Mouse (Mus musculus) forelimb bud, embryonic 11.5 days (tissue): ENCODE results near the gene Gm9970.

ENCODE experiments used
- DNase-seq: peaks from one replicate; pipeline ENCODE4 v3.0.0-alpha.2; 2012; ENCODE audit warnings: low read depth, low spot score

Gm9970 gene

DNA sequence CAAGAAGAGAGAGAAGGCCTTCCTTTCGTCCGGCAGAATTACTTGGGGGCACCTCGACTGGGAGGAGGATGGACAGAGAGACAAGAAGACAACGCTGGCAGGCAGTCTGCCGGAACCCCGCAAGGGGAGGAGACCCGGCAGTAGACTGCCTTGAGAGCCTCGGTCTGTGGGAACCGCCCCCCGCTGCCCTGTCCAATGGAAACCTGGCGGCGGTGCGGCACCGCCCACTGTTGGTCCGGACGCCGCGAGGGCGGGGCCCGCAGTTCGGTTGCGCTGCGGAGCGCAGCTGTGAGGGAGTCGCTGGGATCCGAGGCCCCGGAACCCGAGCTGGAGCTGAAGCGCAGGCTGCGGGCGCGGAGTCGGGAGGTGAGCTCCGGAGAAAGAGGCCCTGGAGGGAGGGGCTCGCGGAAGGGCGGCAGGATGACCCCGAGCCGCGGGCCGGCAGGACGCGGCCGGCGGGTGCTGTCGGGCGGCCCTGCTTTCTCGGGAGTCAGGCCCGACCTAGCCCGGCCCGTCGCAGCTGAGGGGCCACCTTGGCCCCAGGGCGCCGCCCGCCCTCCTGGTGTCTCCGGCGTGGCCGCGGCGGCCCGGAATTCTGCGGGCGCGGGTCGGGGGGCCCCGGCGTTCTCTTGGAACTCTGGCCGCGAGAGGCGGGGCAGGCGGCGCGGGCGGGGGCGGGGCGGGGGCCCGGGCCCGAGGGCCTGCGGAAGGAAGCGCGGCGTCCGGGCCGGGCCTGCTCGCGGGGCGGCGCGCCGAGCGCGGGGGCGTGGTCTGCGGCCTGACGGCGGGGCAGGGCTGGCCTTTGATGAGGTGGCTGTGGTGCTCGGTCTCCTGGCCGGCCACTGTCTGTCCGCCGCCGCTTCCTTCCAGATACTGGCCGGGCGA lies at the start of gene Gm9970, which contains the start of gene Nrbp1:
Gene Gm9970, minus strand, starts transcription at position 596 of the 885 bp plus-strand sequence.
Gene Nrbp1, plus strand, starts transcription at position 228 of the 885 bp plus-strand sequence.
- peak; percentile 93 for DNase-seq

DNA sequence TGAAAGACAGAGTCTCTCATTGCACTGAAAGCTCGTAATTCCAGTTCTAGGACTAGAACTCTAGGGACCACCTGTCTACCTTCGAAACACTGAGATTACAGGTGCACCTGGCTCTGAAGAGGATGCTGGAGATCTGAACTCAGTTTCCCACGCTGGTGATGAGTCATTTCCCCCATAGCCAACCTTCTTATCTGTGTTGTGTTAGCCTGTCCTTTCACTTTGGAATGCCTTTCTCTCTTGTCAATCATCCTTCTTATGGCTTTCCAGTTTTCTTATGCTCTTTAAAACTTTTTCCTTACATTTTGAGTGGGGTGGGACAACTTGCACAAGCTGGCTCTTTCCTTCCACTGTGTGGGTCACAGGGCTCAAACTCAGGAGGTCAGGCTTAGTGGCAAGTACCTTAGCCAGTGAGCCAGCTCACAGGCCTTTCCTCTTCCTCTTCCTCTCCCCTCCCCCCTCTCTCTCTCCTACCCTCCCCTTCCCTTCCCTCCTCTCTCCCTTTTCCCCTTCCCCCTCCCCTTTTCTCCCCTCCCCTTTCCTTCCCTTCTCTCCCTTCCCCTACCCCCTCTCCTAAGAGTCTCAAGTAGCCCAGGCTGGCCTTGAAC lies 48.7 kb upstream of the Gm9970 start:
- DNase-seq: no peak

DNA sequence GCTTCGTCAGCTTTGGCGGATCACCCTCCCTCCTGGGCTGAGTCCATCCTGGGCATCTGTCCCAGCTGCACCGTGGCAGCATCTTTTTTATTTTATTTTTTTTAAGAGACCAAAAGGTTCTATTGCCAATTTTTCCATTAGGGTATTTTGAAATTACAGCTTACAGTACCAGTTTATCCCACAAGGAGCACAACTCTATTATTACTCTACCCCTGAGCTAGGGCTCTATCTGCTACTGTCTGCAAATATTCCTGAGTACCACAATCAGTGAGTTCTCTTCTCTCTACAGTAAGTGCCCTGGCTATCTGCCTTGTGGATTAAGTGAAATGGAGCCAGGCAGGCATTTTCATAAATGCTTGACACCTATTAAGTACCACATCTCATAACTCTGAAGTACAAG lies 47.6 kb upstream of the Gm9970 start:
- no peak for DNase-seq

DNA sequence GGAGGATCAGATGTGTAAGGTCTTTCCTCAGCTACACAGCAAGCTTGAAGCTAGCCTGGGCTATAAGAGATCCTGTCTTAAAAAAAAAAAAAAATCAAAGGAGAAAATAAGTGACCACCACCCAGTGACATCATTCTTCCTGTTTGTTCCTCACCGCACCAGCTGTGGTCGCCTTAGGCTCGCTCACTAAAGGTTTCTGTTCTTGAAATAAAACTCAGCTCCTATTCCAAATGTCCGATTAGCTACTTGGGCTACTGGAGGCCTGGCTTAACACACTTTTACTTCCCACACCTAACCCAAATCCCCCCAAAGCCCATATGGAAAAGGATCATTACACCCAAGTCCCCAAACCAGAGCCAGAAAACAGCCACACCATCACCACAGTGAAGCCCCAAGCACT lies 47.2 kb upstream of the Gm9970 start:
- no peak for DNase-seq

DNA sequence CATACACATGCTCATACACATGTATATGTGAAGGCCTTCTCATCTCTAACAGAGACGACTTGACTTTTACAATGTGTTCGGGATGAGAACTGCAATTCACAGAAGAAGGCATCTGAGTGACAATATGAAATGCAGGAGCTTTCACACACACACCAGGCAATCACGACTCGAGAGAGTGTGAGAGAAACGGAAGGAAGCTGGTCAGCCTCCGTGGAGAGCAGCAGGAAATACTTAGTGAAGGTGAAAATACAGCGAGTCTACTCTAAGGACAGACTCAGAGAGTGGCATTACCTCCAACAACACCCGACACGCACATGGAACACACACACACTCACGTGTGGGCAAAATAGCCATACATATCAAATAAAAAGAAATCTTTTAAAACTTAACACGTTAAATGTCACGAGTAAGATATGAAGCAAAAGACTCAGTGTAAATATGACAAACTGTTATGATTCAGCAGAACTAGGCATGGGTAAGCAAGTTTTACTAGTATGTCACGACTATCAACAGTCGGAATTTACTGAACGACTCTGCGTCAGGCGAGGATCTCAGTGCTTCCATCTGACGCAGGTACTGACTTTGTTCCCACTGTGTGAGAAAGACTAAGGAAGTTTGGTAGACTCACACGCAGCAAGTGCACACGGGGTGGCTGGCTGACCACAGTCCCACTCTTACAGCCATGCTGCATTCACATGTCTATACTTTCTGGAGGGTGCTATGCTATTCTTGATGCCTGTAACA lies 38.4 kb upstream of the Gm9970 start:
- DNase-seq: no peak

DNA sequence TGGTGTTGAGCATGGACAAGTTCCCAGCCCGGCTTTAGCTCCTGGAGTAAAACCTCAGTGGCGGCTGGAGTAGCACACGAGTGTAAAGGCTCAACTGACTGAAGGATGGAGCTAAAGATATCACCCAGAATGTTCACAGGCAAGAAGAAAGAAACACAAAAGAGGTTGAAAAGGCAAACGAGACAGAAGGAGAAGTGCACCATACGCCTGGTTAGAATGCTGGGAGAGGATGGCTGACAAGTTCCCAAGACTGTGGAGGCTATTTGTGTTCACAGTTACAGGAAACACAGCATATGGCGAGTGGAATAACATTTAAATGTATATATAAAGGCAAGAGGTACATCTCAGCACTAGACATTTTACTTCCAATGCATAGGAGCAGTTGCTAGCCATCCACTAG lies 32.0 kb upstream of the Gm9970 start:
- DNase-seq: no peak

DNA sequence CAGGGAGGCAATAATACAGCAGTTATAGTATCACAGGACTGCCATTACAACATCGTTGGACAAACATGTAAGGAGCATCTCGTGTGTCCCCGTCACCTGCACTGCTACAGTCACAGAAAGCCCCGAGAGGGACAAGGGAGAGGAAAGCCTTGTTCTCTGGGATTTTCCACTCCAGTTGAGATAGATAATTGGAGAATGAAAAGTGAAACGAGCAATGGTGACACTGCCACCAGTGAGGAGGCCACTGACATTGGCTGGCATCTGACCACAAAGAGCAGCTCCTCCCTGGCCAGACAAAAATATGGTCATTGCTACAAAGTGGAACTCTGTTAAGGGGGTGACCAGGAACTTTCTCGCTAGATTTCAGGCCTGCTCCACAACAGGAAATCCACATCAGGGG lies 26.7 kb upstream of the Gm9970 start:
- no peak for DNase-seq

DNA sequence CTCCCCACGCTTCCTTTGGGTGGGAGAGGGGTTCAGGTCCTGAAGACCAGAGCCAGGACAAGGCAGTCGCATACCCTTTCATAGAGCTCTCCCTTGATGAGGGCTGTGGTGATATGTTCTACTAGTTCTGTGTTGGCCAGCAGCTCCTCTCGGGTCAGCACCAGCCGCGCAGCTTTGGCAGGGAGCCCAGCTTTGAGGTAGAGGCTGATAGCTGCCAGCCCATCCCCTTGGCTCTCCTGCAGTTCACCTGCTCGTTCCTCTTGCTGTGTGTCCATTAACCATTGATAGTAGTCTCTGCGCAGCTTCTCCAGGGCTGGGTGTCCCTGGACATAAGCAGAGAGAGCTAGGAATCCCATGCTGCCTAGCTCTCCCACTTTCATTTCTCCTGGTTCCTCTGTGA lies 25.1 kb upstream of the Gm9970 start:
- no peak for DNase-seq

DNA sequence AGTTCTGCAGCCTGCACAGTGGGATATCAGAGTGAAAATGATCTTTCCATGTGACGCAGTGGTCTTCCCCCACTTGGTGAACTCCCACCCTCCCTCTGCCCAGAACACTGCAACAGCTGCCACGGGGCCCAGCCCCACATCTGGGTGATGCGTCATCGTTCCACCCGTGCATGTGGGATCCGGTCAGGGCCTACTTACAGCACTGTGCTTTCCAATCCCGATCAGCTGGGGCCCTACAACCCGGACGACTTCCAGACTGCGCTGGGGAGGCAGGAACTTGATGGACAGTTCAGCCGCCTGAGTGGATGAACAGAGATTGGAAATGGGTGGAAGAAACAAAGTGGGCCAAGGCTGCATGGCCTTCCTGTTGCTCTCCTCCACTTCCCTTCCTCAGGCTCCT lies 16.6 kb upstream of the Gm9970 start:
- no peak for DNase-seq

DNA sequence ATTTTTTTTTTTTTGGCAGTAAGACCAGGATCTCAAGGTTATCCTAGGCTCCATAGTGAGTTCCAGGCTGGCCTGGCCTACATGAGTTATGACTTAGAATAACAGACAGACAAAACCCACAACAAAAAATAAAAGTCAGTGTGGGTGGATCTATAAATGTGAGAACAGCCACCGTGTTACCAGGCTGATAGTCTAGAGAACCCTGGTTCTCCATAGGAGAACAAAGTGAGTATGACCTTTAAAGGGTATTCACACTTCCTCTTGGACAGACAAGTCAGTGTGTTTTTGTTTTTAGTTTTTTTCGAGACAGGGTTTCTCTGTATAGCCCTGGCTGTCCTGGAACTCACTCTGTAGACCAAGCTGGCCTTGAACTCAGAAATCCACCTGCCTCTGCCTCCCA lies 14.9 kb upstream of the Gm9970 start:
- no peak for DNase-seq

DNA sequence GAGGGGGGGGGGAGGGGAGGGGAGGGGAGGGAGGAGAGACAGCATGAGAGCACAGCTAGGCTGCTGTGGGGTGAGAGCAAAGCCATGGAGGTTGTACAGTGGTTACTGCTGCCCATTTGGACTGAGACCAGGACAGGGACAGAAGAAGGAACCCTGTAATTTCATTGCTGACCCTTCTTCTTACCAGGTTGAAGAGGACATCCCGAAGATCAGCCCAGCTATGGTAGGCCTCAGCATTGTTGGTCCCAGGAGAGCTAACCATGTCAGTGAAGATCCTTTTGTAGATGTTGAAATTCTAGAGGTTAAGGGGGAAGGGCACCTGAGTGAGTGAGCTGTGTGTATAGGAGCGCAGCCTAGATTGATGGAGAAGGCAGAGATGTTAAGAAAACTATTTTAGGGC lies 14.3 kb upstream of the Gm9970 start:
- no peak for DNase-seq

DNA sequence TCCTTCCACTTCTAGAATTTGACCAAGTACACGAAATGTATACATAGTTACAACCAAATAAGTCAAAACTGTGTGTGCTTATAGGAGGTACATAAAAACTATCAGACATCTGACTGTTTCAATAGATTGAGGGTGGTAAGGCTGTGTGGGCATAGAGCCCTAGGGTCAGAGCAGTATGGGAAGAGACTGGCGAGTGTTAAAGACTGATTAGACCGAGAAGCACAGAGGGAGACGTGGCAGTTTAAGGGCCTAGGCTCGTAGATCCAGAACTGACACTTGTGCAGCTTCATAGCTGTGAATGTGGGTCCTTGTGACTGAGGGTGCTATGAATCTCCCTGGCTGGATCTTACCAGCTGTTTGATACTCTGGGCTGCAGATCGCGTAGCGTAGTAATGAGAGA lies 13.9 kb upstream of the Gm9970 start:
- DNase-seq: no peak

DNA sequence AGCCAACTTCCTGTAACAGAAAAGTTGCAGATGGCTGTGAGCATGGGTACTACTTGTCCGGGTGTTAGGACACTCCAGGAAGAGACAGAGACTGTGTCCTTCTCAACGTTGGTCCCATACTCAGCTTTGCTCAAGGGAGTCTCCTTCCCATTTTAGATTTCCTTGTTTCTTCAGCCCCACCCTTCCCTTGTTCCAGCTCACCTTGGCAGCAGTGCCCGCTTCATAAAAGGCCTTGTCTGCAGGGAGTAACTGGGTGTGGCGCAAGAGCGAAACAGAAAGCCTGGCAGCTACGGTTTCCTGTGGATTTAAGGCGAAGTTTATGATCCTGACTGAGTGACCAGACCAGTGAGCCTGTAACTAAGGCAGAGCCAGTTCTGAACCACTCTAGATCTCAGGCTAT lies 13.4 kb upstream of the Gm9970 start:
- DNase-seq: no peak

DNA sequence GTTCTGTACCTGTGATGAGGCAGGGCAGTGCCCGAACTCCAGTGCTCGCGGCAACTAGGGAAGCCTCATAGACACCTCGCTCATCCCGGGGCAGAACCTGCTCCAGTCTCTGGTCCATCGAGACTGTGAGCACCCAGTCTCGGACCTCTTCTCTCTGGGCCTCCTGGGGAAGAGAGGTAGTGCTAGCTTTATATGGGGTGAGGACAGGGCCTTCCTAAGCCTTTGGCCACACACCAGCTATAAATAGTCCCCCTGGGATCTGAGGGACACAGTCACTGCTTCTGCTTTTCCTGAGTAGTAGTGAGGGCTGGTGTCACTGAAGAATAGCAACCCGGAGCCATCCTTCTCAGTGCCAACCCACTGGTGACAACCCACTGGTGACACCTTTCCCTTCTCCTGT lies 12.8 kb upstream of the Gm9970 start:
- no peak for DNase-seq

DNA sequence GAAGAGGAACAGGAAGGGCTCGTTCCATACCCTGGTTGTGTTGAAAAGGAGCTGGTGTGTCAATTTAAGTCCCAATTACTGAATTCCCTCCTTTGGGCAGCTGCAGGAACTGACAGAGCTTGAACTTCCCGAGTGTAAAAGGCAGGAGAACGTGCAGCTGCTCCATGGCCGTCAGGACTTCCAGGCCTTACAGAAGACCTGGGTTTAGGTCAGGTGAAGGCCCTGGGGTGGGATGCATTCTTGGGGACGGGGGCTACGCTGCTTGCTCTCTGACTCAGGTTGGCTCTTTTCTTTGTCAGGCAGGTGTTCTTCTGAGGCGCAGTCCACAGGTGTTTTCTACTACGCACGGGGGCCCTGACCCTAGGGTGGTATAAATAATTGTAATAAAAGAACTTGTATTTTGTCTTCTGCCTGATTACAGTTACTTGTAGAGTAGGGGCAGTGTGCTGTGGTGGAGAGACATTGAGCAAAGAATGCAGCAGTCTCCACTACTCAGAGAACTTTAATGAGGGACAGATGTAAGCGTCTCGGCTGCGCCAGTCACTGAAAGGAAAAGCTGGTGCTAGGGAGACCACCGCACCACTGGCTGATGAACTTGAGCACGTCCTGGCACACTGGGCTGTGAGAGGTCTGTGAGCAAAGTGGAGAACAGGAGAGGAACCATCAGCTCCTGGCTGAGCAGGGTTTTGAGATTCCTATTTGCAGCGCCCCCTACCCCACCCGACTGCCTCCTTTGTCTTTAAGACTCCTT lies 11.9 kb upstream of the Gm9970 start:
- peak; percentile 65 for DNase-seq

DNA sequence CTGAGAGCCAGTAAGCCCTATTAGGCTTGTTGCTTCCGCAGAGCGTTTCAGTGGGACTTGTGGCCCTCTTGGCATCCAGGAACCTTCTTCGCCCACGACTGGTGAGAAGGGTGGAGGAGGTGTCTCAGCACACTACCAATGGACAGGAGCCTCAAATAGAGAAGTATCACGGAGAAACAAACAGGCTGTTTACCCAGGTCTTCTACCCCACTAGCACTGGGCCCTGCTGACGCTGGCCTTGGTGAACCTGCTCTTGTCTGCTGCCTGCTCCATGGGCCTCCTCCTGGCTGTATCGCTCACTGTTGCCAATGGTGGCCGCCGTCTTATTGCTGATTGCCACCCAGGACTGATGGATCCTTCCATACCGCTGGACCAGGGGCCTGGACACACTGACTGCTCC lies 11.1 kb upstream of the Gm9970 start:
- DNase-seq: peak; percentile 5

DNA sequence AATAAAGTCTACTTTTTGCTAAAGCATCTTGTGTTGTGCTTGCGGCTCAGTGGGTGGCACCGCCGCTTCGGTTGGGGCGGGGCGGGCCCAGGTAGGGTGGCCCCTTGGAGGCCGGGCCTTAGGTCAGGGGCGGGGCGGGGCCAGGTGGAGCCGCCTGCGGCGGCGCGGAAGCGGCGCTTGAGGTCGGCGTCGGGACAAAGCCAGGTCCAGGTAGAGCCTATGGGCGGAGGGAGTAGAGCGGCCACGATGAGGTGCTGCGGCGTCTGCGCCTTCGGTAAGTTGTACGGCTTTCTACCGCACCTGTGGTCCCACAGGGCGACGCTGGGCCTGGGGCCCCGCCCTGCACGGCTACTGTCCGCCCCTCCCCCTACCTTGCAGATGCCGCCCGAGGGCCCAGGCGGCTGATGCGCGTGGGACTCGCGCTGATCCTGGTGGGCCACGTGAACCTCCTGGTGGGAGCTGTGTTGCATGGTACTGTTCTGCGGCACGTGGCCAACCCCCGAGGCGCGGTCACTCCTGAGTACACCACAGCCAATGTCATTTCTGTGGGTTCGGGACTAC lies 10.6 kb upstream of the Gm9970 start, which contains the start of gene Krtcap3:
Gene Krtcap3, plus strand, starts transcription at position 151 of the 561 bp plus-strand sequence.
- DNase-seq: peak; percentile 53

DNA sequence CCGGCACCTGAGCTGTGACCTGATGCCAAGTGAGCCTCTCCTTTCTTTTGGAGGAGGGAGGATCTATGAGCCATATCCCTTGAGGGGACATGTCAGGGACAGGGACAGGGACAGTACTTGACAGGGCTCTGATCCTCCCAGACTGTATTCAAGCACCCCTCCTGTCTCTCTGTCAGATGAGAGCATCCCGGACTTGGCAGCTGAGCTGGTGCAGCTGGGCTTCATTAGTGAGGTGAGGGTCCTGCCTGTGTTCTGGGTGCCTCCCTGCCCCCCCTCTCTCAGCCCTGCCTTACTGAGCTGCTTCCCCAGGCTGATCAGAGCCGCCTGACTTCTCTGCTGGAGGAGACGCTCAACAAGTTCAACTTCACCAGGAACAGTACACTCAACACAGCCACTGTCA lies 9.7 kb upstream of the Gm9970 start:
- DNase-seq: no peak

DNA sequence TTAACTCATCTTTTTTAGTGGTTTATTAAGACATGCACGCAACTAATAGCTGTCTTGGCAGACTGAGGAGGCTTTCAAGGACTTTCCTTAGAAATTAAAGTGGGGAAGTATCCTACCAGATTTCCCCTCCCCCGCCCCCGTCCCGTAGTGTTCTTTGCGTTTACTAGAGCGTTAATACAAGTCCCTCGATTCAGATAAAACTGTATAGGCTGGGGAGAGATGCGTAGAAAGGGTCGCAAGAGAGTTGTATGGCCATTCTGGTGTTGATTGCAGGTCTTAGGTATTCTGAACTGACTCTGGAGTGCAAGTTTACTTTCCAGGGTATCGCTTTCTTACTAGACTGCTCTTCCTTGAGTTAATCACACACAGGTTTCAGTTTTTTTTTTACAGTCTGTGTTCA lies 1.2 kb upstream of the Gm9970 start:
- no peak for DNase-seq

DNA sequence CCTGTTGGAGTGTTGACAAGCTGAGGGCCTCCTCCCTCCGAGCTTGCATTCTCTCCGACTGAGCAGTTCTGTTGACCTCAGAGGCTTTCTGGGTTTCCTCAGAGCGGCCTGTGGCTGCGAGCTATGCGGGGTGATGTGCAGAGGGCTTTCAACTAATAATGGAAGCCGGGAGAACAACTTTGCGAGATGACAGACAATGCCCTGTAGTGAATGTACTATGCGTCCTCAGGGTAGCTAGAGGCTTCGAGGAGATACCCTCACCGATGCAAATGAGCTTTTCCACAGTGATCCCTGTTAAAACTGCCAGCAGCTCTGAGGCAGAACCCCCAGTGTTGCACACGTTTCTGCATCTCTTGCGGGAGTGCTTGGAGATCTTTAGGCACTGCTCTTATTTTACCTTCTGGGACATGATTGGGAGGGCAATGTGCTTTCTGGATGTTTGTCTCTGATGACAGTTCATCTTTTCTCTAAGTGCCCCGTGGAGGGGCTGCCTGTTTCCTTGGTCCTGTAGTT lies 546 bp upstream of the Gm9970 start:
- no peak for DNase-seq

DNA sequence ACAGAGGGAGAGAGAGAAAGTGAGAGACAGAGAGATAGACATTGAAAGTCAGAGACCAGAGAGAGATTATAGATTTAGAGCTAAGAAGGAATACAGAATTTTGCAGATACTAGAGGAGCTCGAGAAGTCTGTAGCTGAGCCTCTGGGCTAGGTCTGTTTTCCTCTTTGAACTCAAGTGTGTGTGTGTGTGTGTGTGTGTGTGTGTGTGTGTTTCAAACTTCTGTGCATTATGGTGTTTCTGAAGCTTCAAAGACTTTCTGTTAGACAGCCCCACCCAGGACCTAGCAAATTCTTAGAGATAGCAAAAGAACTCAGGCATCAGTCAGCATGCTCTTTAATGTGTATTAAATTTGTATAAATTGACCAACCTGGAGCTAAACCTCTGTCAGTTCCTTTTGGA lies 14.4 kb downstream of the Gm9970 start:
- DNase-seq: no peak
